Mouse (Mus musculus) small intestine, adult 2 months (tissue): ENCODE data around the gene Gm28308.

Experiments
- CTCF ChIP-seq: fragments of 200-500 bp; IDR thresholded peaks from 2 replicates; pipeline ENCODE4 v1.5.1; 2012; ENCODE audit warnings: low read depth, mild to moderate bottlenecking, control low read depth, inconsistent platforms, low read length, moderate library complexity, mixed read lengths; ENCODE audit not compliant: insufficient replicate concordance, insufficient read length; ENCODE audit errors: extremely low read depth
- POLR2A ChIP-seq: fragments of 200-500 bp; IDR thresholded peaks from 2 replicates; pipeline ENCODE4 v1.6.1; 2012; ENCODE audit warnings: low read depth, mild to moderate bottlenecking, control low read depth, inconsistent platforms, low read length, moderate library complexity

DNA sequence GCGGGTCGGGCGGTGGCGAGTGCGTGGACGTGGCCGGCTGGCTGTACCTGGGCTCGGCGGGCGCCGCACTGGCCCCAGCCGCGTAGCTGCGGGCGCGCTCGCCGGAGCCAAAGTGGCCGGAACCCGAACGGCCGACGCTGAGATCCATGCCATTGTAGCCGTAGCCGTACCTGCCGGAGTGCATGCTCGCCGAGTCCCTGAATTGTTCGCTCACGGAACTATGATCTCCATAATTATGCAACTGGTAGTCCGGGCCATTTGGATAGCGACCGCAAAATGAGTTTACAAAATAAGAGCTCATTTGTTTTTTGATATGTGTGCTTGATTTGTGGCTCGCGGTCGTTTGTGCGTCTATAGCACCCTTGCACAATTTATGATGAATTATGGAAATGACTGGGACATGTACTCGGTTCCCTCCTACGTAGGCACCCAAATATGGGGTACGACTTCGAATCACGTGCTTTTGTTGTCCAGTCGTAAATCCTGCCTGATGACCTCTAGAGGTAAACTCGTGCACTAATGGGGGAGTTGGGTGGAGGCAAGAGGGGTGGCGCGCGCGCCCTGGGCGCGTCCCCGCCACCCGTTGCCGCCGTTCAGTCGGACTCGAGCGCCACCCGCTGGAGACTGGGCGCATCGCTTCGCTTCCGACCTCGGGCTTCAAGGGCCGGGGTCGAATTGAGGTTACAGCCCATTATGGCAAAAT lies 8.9 kb downstream of the Gm28308 start, which contains the start of gene Hoxa5:
- TF ChIP-seq CTCF (peak; percentile 79), POLR2A (no peak)
